Mouse (Mus musculus): ENCODE results near the gene Sorbs1.

GRCm38 (mm10) chr19:40366163-40366941 is 147.2 kb downstream of the Sorbs1 start:
- TF ChIP-seq POLR2A (IDR thresholded peaks at IDR 0.05; ENCODE audit: low read depth, low read length), result peak; percentile 29; the same call in 1 of the 2 replicates
- no peak for TF ChIP-seq CTCF (IDR thresholded peaks at IDR 0.05; ENCODE audit: borderline replicate concordance, insufficient read depth, low read length)

Measured in embryonic fibroblast, embryonic 13.5 days (primary cell).